ENCODE assay signal across 20 mouse cellular contexts in the genomic region with DNA sequence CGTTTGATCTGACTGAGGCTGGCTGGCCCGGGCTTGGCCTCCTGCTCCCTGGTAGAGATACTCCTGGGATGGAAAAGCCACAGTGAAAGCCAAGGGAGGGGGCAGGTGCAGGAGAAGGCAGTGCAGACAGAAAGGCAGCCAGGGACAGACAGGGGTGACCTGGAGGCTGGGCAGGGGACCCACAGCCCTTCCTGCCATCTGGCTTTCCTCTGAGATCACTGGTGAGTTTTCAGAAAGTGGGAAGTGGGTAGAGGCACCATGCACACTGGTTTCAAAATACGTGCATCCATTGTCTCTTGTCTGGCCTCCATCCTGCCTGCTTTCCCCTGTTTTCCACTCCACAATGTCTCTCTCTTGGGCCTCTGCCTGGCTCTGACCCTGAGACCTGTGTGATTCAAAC. TPM values are rescaled to one million over a fixed set of nuclear protein-coding genes. Genes with fewer than 3 reads are reported as not detected.
DNase-seq lines count a peak whose midpoint lies in the region; ATAC-seq and TF ChIP-seq lines count a peak whose summit lies in the region.
"Had no signal": no experiment of that assay in that cellular context is flagged by ENCODE, and none has a peak within 500 bp of the region (broad histone marks: within the 10 kb centered on the region; RNA-seq: fewer than 3 reads in every experiment).

No protein-coding gene starts in this region.

- H3K4me1 ChIP-seq in hindbrain, embryonic 10.5 days (replicated peaks): peaks cover 28% of the 10 kb centered on the region
- H3K4me1 ChIP-seq in hindbrain, embryonic 12.5 days: peaks cover 7% of the 10 kb centered on the region; the same call in 1 of the 2 replicates
- peaks cover 11% of the 10 kb centered on the region for H3K4me1 ChIP-seq in bone marrow, adult 2 months (ENCODE audit: control insufficient read depth, insufficient read depth, low read length)

- H3K9ac ChIP-seq in hindbrain, embryonic 12.5 days: no peak overlapping the region
- H3K9ac ChIP-seq: embryonic facial prominence, embryonic 13.5 days; heart, embryonic 13.5 days; hindbrain, embryonic 14.5 days had no signal

- no peak for ATAC-seq in hindbrain, embryonic 12.5 days (ENCODE audit: low FRiP score)
- ATAC-seq in erythroblast, adult 5-6 weeks (replicated peaks; ENCODE audit: low FRiP score, poor library complexity, severe bottlenecking): 0 out of 2 replicates have a peak, but pooled peaks have one; percentile 23
- peak; percentile 47 for ATAC-seq in megakaryocyte, adult 5-6 weeks (ENCODE audit: poor library complexity, severe bottlenecking)
- ATAC-seq: forebrain, embryonic 14.5 days had no signal

- no peak overlapping the region for H3K4me3 ChIP-seq in hindbrain, embryonic 10.5 days
- no peak overlapping the region for H3K4me3 ChIP-seq in hindbrain, embryonic 12.5 days
- H3K4me3 ChIP-seq in bone marrow, adult 2 months (replicated peaks; ENCODE audit: control insufficient read depth, low read depth, low read length): no peak overlapping the region
- H3K4me3 ChIP-seq: embryonic facial prominence, embryonic 13.5 days; gastrocnemius, adult 2 months; heart, embryonic 13.5 days had no signal

- no peaks in the 10 kb centered on the region for H3K36me3 ChIP-seq in hindbrain, embryonic 10.5 days
- no peaks in the 10 kb centered on the region for H3K36me3 ChIP-seq in hindbrain, embryonic 12.5 days
- H3K36me3 ChIP-seq: embryonic facial prominence, embryonic 13.5 days; heart, embryonic 13.5 days had no signal

- WGBS in hindbrain, embryonic 10.5 days: 64% methylated on average over 3 of the region's 3 CpGs
- 69% methylated on average over 3 of the region's 3 CpGs for WGBS in hindbrain, embryonic 12.5 days
- WGBS in bone marrow, adult 2 months: 36% methylated on average over 3 of the region's 3 CpGs

- no peak overlapping the region for H3K4me2 ChIP-seq in hindbrain, embryonic 12.5 days (replicated peaks)
- H3K4me2 ChIP-seq: embryonic facial prominence, embryonic 13.5 days; heart, embryonic 13.5 days; hindbrain, embryonic 14.5 days had no signal

- H3K27me3 ChIP-seq in hindbrain, embryonic 10.5 days (ENCODE audit: insufficient read depth, poor library complexity, severe bottlenecking): no peaks in the 10 kb centered on the region
- H3K27me3 ChIP-seq in hindbrain, embryonic 12.5 days: no peaks in the 10 kb centered on the region; the same call in 1 of the 2 replicates
- H3K27me3 ChIP-seq: heart, embryonic 13.5 days had no signal

- DNase-seq in hindbrain, embryonic 10.5 days (ENCODE audit: low spot score): no peak
- no peak for DNase-seq in embryo, embryonic 10 days (ENCODE audit: low spot score)
- no peak for DNase-seq in lung, postnatal 36 days
- DNase-seq in kidney, adult 9 months: no peak
- DNase-seq: adrenal gland, postnatal 14 days; B cell, adult 2 months; cerebellum, adult 2 months; cerebellum, postnatal 10 days; gastrocnemius, adult 2 months; gastrocnemius, postnatal 25 days; heart, adult 11 months; heart, postnatal 36 days had no signal

- H3K9me3 ChIP-seq in hindbrain, embryonic 10.5 days: no peaks in the 10 kb centered on the region
- H3K9me3 ChIP-seq in hindbrain, embryonic 12.5 days (replicated peaks): no peaks in the 10 kb centered on the region
- H3K9me3 ChIP-seq: embryonic facial prominence, embryonic 13.5 days; heart, embryonic 13.5 days had no signal

- no peak for TF ChIP-seq CTCF in bone marrow, adult 2 months (IDR thresholded peaks at IDR 0.05; ENCODE audit: control insufficient read depth, insufficient read depth, low read length)

- H3K27ac ChIP-seq in hindbrain, embryonic 10.5 days: peak overlapping the region; percentile 66; the same call in 1 of the 2 replicates
- H3K27ac ChIP-seq in hindbrain, embryonic 12.5 days: no peak overlapping the region
- H3K27ac ChIP-seq in bone marrow, adult 2 months (ENCODE audit: control insufficient read depth, insufficient read depth, low read depth, low read length, poor library complexity): peak overlapping the region; percentile 16
- H3K27ac ChIP-seq: embryonic facial prominence, embryonic 13.5 days; gastrocnemius, adult 2 months; heart, embryonic 13.5 days; hindbrain, embryonic 14.5 days had no signal

- TF ChIP-seq POLR2A in bone marrow, adult 2 months (IDR thresholded peaks at IDR 0.05; ENCODE audit: borderline replicate concordance, control insufficient read depth, low read depth, low read length): no peak

RNA-seq across cellular contexts. Expression of gene Haao, which starts 18.4 kb away (rescaled TPM):
- polyA plus RNA-seq in hindbrain, embryonic 10.5 days (2016; fragmentation: Nextera tagmentation; extraction: Ambion mirVana): 0.41 and 0.54 TPM in 2 replicates
- 0.30 TPM in 1 of 2 replicates, not detected in the other for polyA plus RNA-seq in hindbrain, embryonic 12.5 days (2016; fragmentation: Nextera tagmentation; extraction: Ambion mirVana)
- 41.3 and 96.3 TPM in 2 replicates for polyA plus RNA-seq in bone marrow, adult 2 months (2011; ENCODE audit: insufficient read depth, insufficient read length, low replicate concordance, missing spikeins)
- total RNA-seq in erythroblast, adult 5-6 weeks (2015; ENCODE audit: low replicate concordance): 9.6 and 13.3 TPM in 2 replicates
- total RNA-seq in erythroblast, adult 5-6 weeks (2017; ENCODE audit: low replicate concordance): 1.4 and 3.7 TPM in 2 replicates
- total RNA-seq in megakaryocyte, adult 5-6 weeks (2015): 62.7 and 66.8 TPM in 2 replicates
- total RNA-seq in megakaryocyte, adult 5-6 weeks (2017): 52.6 and 53.5 TPM in 2 replicates
- total RNA-seq: gastrocnemius, adult 2 months; gastrocnemius, postnatal 25 days had no signal
- polyA plus RNA-seq: hindbrain, embryonic 14.5 days had no signal

Comparison
In these comparisons a context has a peak if more than half of its experiments do, and no peak if none do; other contexts are left out.
1. RNA of gene Haao, which starts 18.4 kb away (polyA plus RNA-seq): 41.3 to 96.3 TPM in bone marrow, adult 2 months; 0.41 to 0.54 TPM in hindbrain, embryonic 10.5 days and 0.30 TPM in hindbrain, embryonic 12.5 days; every median in the first group is over 10 times any median in the second.